Mouse (Mus musculus) bone marrow, adult 2 months (tissue): ENCODE data around the gene Nploc4.

Source experiments
- CTCF ChIP-seq: fragments of 200-500 bp; IDR thresholded peaks from 2 replicates; pipeline ENCODE4 v1.5.1; 2011; ENCODE audit warnings: low read length, control low read depth; ENCODE audit not compliant: control insufficient read depth, insufficient read depth
- POLR2A ChIP-seq: fragments of 200-500 bp; IDR thresholded peaks from 2 replicates; pipeline ENCODE4 v1.6.1; 2011; ENCODE audit warnings: low read depth, mild to moderate bottlenecking, control low read depth, low read length, borderline replicate concordance; ENCODE audit not compliant: control insufficient read depth

DNA sequence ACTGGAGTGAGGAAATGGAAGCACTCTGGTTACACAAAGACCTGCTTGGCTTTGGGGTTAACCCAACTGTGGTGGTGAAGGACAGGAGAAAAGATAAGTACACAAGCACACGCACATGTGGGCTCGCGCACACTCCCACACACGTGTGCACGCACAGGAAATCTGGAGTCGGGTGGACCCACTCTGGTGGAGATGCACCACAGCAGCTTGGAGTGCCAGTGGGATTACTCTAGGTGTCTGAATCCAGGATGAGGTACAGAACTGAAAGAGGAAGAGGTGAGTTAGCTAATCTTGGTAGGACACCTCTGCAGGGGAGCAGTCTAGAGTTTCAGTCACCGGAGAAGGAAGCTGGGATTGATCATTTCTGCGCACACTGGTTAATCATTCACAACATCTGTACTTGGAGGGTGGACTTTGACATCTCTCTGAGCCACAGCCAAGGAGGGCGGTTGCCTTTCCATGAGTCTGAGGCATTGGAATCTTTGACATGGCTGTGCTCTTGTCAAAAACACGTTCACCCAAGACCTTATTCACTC lies 97.5 kb downstream of the Nploc4 start:
- TF ChIP-seq POLR2A (no peak), CTCF (no peak)
